Mouse (Mus musculus) ovary, postnatal 36 days (tissue): ENCODE data around the gene Rgs14.

ENCODE experiments used
- DNase-seq: peaks from one replicate; pipeline ENCODE4 v3.0.0; 2022; ENCODE audit warnings: low spot score, mixed read lengths

The Rgs14 gene

GRCm38 (mm10) chr13:55369531-55370114 lies at the start of gene Rgs14:
Rgs14 (plus strand) TSS chr13:55369732.
- DNase-seq: no peak

GRCm38 (mm10) chr13:55319931-55320533 lies 49.5 kb upstream of the Rgs14 start, which contains the start of gene Prelid1:
Prelid1 (plus strand) TSS chr13:55320500.
- DNase-seq: no peak

GRCm38 (mm10) chr13:55321434-55322129 lies 48.0 kb upstream of the Rgs14 start, which contains the start of gene Rab24:
Rab24 (minus strand) TSS chr13:55321946.
- DNase-seq: peak; percentile 87

GRCm38 (mm10) chr13:55322130-55322825 lies 47.3 kb upstream of the Rgs14 start:
- DNase-seq: no peak

GRCm38 (mm10) chr13:55325596-55325995 lies 43.9 kb upstream of the Rgs14 start:
- no peak for DNase-seq

- DNase-seq: no peak
Observed at GRCm38 (mm10) chr13:55327169-55327568, 42.4 kb upstream of the Rgs14 start.

- peak; percentile 81 for DNase-seq
Observed at GRCm38 (mm10) chr13:55327633-55328032, 41.9 kb upstream of the Rgs14 start.

GRCm38 (mm10) chr13:55328171-55328570 lies 41.4 kb upstream of the Rgs14 start:
- DNase-seq: no peak

- no peak for DNase-seq
Observed at GRCm38 (mm10) chr13:55328641-55329040, 40.9 kb upstream of the Rgs14 start.

- peak; percentile 61 for DNase-seq
Observed at GRCm38 (mm10) chr13:55329109-55329682, 40.3 kb upstream of the Rgs14 start.

GRCm38 (mm10) chr13:55329683-55330566 lies 39.6 kb upstream of the Rgs14 start, which contains the start of gene Mxd3:
Mxd3 (minus strand) TSS chr13:55329823.
- peak; percentile 85 for DNase-seq

GRCm38 (mm10) chr13:55330567-55331400 lies 38.7 kb upstream of the Rgs14 start:
- DNase-seq: no peak

GRCm38 (mm10) chr13:55332331-55332730 lies 37.2 kb upstream of the Rgs14 start:
- no peak for DNase-seq

GRCm38 (mm10) chr13:55335701-55336100 lies 33.8 kb upstream of the Rgs14 start:
- DNase-seq: no peak

GRCm38 (mm10) chr13:55337341-55337975 lies 32.1 kb upstream of the Rgs14 start:
- no peak for DNase-seq

GRCm38 (mm10) chr13:55338131-55339054 lies 31.1 kb upstream of the Rgs14 start:
- DNase-seq: no peak

GRCm38 (mm10) chr13:55339259-55339658 lies 30.3 kb upstream of the Rgs14 start:
- DNase-seq: no peak

GRCm38 (mm10) chr13:55342469-55342868 lies 27.1 kb upstream of the Rgs14 start:
- no peak for DNase-seq

GRCm38 (mm10) chr13:55344286-55344685 lies 25.2 kb upstream of the Rgs14 start:
- no peak for DNase-seq
